Mouse (Mus musculus) heart, embryonic 16.5 days (tissue): ENCODE results near the gene Tpi1. TPM values are rescaled to one million over a fixed set of nuclear protein-coding genes. Genes with fewer than 3 reads are reported as not detected.

Experiments
- ATAC-seq: fragments of 200-750 bp; cut with Nextera tagmentation; replicated peaks from 2 replicates; pipeline ENCODE4 v1.8.0; 2017; ENCODE audit warnings: moderate number of reproducible peaks; ENCODE audit not compliant: insufficient read depth, low FRiP score; ENCODE audit errors: extremely low read depth
- H3K27ac ChIP-seq: fragments of 300-500 bp; sonication (generic); 2 replicates; pipeline ENCODE4 v1.5.1; 2014; ENCODE audit warnings: mild to moderate bottlenecking, low read length, control low read depth, moderate library complexity
- H3K27me3 ChIP-seq: fragments of 300-500 bp; sonication (generic); 2 replicates; pipeline ENCODE4 v1.6.1; 2014; ENCODE audit warnings: low read length, mixed read lengths; ENCODE audit not compliant: control insufficient read depth, insufficient read depth
- H3K36me3 ChIP-seq: fragments of 300-500 bp; sonication (generic); 2 replicates; pipeline ENCODE4 v1.6.1; 2014; ENCODE audit not compliant: control insufficient read depth, insufficient read depth
- H3K4me1 ChIP-seq: fragments of 300-500 bp; sonication (generic); 2 replicates; pipeline ENCODE4 v1.6.1; 2014; ENCODE audit warnings: low read length, mixed read lengths; ENCODE audit not compliant: control insufficient read depth, insufficient read depth
- H3K4me2 ChIP-seq: fragments of 300-500 bp; sonication (generic); 2 replicates; pipeline ENCODE4 v1.6.1; 2014; ENCODE audit warnings: low read depth, mild to moderate bottlenecking, control low read depth, low read length
- H3K4me3 ChIP-seq: fragments of 300-500 bp; sonication (generic); 2 replicates; pipeline ENCODE4 v1.5.1; 2014; ENCODE audit warnings: mild to moderate bottlenecking, control low read depth, low read length
- H3K9ac ChIP-seq: fragments of 300-500 bp; sonication (generic); 2 replicates; pipeline ENCODE4 v1.6.1; 2014; ENCODE audit warnings: low read length, control low read depth
- H3K9me3 ChIP-seq: fragments of 300-500 bp; sonication (generic); replicated peaks from 2 replicates; pipeline ENCODE4 v1.6.1; 2016; ENCODE audit warnings: low read length; ENCODE audit not compliant: control insufficient read depth
- WGBS: fragments of 180-500 bp; shearing (Covaris S2); extraction: QIAGEN DNeasy Blood & Tissue Kit; methylation state at CpG from one replicate; pipeline ENCODE4 v1.1.7; 2014; 5-methylcytosine and 5-hydroxymethylcytosine counted together
- polyA plus RNA-seq: library from polyadenylated mRNA; unstranded; fragments of >200 nt; fragmentation: Nextera tagmentation; extraction: Ambion mirVana; gene quantifications from 2 replicates; pipeline ENCODE4 v1.2.1, GENCODE M21; 2015

Gene Tpi1
- polyA plus RNA-seq, 1 experiment from 2014 or later: 1,576 TPM

- Histone ChIP-seq H3K9me3 (no peaks in the 10 kb centered on the region), H3K4me3 (no peak overlapping the region), H3K9ac (no peak overlapping the region), H3K4me1 (no peaks in the 10 kb centered on the region), H3K36me3 (peaks cover 83% of the 10 kb centered on the region), H3K27me3 (no peaks in the 10 kb centered on the region), H3K27ac (peak overlapping the region; percentile 56), H3K4me2 (no peak overlapping the region)
- WGBS: 74% methylated on average over 4 of the region's 4 CpGs
- no peak for ATAC-seq
Measured at GRCm38 (mm10) chr6:124822049-124822448, 8.0 kb upstream of the Tpi1 start.

- 91% methylated on average over 5 of the region's 5 CpGs for WGBS
- ATAC-seq: no peak
- no peaks in the 10 kb centered on the region for H3K27me3 ChIP-seq
- H3K9me3 ChIP-seq: no peaks in the 10 kb centered on the region
- H3K4me2 ChIP-seq: no peak overlapping the region
- H3K36me3 ChIP-seq: peaks cover 88% of the 10 kb centered on the region
- H3K4me1 ChIP-seq: no peaks in the 10 kb centered on the region
- H3K4me3 ChIP-seq: no peak overlapping the region
- H3K27ac ChIP-seq: no peak overlapping the region
- H3K9ac ChIP-seq: no peak overlapping the region
Measured at GRCm38 (mm10) chr6:124820891-124821290, 6.8 kb upstream of the Tpi1 start.

GRCm38 (mm10) chr6:124817971-124818370 lies 3.9 kb upstream of the Tpi1 start:
- no peak overlapping the region for H3K4me3 ChIP-seq
- no peak for ATAC-seq
- no peak overlapping the region for H3K27ac ChIP-seq
- H3K4me2 ChIP-seq: no peak overlapping the region
- H3K27me3 ChIP-seq: no peaks in the 10 kb centered on the region
- WGBS: 81% methylated on average over 8 of the region's 8 CpGs
- H3K36me3 ChIP-seq: peaks cover 61% of the 10 kb centered on the region
- H3K4me1 ChIP-seq: peaks cover 9% of the 10 kb centered on the region
- no peak overlapping the region for H3K9ac ChIP-seq
- H3K9me3 ChIP-seq: no peaks in the 10 kb centered on the region

- WGBS: 92% methylated on average over 8 of the region's 8 CpGs
- Histone ChIP-seq H3K4me1 (peaks cover 13% of the 10 kb centered on the region), H3K9me3 (no peaks in the 10 kb centered on the region), H3K27me3 (no peaks in the 10 kb centered on the region), H3K4me2 (no peak overlapping the region), H3K4me3 (no peak overlapping the region), H3K36me3 (peaks cover 57% of the 10 kb centered on the region), H3K27ac (no peak overlapping the region), H3K9ac (no peak overlapping the region)
- ATAC-seq: no peak
Measured at GRCm38 (mm10) chr6:124817563-124817962, 3.5 kb upstream of the Tpi1 start.

- 95% methylated on average over 11 of the region's 11 CpGs for WGBS
Measured at GRCm38 (mm10) chr6:124817125-124817524, 3.0 kb upstream of the Tpi1 start.

GRCm38 (mm10) chr6:124816611-124817010 lies 2.5 kb upstream of the Tpi1 start:
- Histone ChIP-seq H3K36me3 (peaks cover 55% of the 10 kb centered on the region), H3K9ac (no peak overlapping the region), H3K9me3 (no peaks in the 10 kb centered on the region), H3K27me3 (no peaks in the 10 kb centered on the region), H3K4me1 (peaks cover 23% of the 10 kb centered on the region), H3K4me2 (no peak overlapping the region), H3K27ac (no peak overlapping the region), H3K4me3 (no peak overlapping the region)
- 93% methylated on average over 4 of the region's 4 CpGs for WGBS
- no peak for ATAC-seq

More at GRCm38 (mm10) chr6:124817125-124817524, 3.0 kb upstream of the Tpi1 start:
- Histone ChIP-seq H3K27ac (no peak overlapping the region), H3K9me3 (no peaks in the 10 kb centered on the region), H3K4me1 (peaks cover 18% of the 10 kb centered on the region), H3K36me3 (peaks cover 55% of the 10 kb centered on the region), H3K4me3 (no peak overlapping the region), H3K4me2 (no peak overlapping the region), H3K27me3 (no peaks in the 10 kb centered on the region), H3K9ac (no peak overlapping the region)
- no peak for ATAC-seq

- no peak overlapping the region for H3K4me3 ChIP-seq
- no peak overlapping the region for H3K4me2 ChIP-seq
- H3K27ac ChIP-seq: no peak overlapping the region
- no peak overlapping the region for H3K9ac ChIP-seq
- no peaks in the 10 kb centered on the region for H3K9me3 ChIP-seq
- H3K36me3 ChIP-seq: peaks cover 52% of the 10 kb centered on the region
- no peaks in the 10 kb centered on the region for H3K27me3 ChIP-seq
- 67% methylated on average over 9 of the region's 9 CpGs for WGBS
- no peak for ATAC-seq
- H3K4me1 ChIP-seq: peaks cover 32% of the 10 kb centered on the region
Measured at GRCm38 (mm10) chr6:124814858-124815774, 1.0 kb upstream of the Tpi1 start.

- Histone ChIP-seq H3K4me1 (peaks cover 38% of the 10 kb centered on the region), H3K36me3 (peaks cover 46% of the 10 kb centered on the region)
- 38% methylated on average over 8 of the region's 8 CpGs for WGBS
Measured at GRCm38 (mm10) chr6:124814448-124814847, 352 bp upstream of the Tpi1 start.

GRCm38 (mm10) chr6:124813496-124813895 lies 600 bp downstream of the Tpi1 start:
- Histone ChIP-seq H3K9me3 (no peaks in the 10 kb centered on the region), H3K4me1 (peaks cover 41% of the 10 kb centered on the region), H3K27me3 (no peaks in the 10 kb centered on the region), H3K4me3 (peak overlapping the region; percentile 89), H3K4me2 (peak overlapping the region; percentile 90), H3K27ac (peak overlapping the region; percentile 99), H3K9ac (peak overlapping the region; percentile 97), H3K36me3 (peaks cover 40% of the 10 kb centered on the region)
- under 1% methylated on average over 18 of the region's 18 CpGs for WGBS
- ATAC-seq: peak; percentile 71

More at GRCm38 (mm10) chr6:124814448-124814847, 352 bp upstream of the Tpi1 start:
- ATAC-seq: no peak
- Histone ChIP-seq H3K9me3 (no peaks in the 10 kb centered on the region), H3K27me3 (no peaks in the 10 kb centered on the region), H3K27ac (no peak overlapping the region), H3K9ac (peak overlapping the region; percentile 41; the same call in 1 of the 2 replicates), H3K4me2 (peak overlapping the region; percentile 90), H3K4me3 (peak overlapping the region; percentile 89)
